Mouse (Mus musculus): ENCODE measurements around the gene Rsph4a. TPM values are rescaled to one million over a fixed set of nuclear protein-coding genes. Genes with fewer than 3 reads are reported as not detected.
"Not testable (repeated sequence)": the region's sequence is repeated elsewhere in the genome, so short reads cannot be mapped to it uniquely, and the experiment has no call there.

The Rsph4a gene
- total RNA-seq (2021), result 1 to 10 TPM; 4.1 TPM

DNA sequence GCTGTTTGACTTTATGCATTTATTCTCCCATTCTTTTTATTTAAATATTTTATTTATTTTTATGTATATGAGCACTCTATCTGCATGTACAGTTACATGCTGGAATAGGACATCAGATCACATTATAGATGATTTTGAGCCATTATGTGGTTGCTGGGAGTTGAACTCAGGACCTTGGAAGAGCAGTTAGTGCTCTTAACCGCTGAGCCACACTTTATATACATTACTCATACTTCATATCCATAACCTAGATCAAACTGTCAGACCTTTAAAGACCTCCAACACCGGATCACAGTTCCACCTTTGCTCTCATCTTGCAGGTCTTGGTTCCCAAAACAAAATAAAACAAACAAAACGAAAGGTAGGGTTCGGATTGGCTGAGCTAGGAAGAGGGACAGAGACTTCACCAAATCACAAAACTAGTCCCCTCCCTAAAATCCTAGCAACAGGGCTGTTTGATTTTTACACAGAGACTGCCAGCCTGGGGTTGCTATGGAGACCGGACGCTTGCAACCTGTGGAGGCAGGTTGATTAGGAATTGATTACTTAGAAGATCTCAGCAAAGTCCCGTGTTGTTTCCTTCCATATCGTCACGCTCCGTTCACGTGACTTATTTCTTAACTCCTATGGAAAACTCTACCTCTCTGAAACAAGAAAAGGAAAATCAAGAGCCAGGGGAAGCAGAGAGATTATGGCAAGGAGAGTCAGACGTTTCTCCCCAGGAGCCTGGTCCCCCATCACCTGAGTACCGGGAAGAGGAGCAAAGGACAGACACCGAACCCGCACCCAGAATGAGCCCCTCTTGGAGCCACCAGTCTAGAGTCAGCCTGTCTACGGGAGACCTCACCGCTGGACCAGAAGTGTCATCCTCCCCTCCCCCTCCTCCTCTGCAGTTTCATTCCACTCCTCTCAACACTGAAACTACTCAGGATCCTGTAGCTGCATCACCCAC, at the start of gene Rsph4a:
Gene Rsph4a (plus strand): TSS at position 582 of the 952 bp plus-strand sequence.
- DNase-seq (ENCODE audit: extremely low spot score in 1 of 2, low spot score in 1 of 2), result peak; percentile 38 to 56

DNA sequence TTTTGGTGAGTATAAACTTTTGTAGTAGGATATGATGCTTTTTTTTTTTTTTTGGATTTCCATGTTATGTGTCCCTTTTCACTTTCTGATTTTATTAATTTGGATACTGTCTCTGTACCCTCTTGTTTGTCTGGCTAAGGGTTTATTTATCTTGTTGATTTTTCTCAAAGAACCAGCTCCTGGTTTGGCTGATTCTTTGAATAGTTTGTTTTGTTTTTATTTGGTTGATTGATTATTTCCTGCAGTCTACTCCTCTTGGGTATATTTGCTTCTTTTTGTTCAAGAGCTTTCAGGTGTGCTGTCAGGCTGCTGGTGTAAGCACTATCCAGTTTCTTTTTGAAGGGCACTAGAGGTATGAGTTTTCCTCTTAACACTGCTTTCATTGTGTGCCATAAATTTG, 47.5 kb upstream of the Rsph4a start, which contains the start of gene Sult3a1:
Gene Sult3a1 (plus strand): TSS at position 301 of the 400 bp plus-strand sequence.
- no peak for DNase-seq (ENCODE audit: extremely low spot score in 1 of 2, low spot score in 1 of 2)

DNA sequence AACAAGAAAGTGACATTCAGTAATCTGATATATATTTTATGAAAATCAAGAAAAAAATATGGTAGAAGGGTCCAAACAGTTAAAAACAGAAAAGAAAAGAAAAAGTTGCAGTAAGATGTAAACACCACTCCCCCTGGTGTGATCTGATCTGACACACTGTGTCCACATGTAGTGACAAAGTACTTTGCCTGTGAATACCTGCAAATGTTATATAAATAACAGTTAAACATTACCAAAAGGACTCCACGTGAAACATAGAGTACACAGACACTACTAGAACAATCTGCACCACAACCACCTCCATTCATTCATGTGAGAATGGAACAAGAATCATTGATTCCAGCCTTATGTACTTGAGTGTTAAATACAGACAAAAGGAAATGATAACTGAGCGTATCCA, 38.9 kb upstream of the Rsph4a start:
- no peak for DNase-seq (ENCODE audit: extremely low spot score in 1 of 2, low spot score in 1 of 2)

DNA sequence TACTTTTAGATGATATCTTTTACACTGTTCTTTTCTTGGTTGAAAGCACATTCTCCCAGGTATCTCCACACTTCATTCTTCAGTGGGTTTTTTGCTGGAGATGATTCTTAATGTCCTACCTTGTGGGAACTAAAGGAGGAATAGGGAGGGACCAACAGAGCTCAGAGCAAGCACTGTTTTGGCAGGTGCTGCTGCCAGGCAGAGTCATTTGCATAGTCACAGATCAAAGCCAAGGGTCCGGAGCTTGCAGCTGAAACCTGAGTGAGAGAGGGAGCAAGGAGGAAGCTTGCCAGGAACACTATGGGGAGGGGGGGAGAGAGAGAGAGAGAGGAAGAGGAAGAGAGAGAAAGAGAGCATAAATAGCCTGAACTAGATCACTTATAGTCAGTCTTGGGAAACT, 34.5 kb upstream of the Rsph4a start:
- DNase-seq (ENCODE audit: extremely low spot score in 1 of 2, low spot score in 1 of 2), result no peak

DNA sequence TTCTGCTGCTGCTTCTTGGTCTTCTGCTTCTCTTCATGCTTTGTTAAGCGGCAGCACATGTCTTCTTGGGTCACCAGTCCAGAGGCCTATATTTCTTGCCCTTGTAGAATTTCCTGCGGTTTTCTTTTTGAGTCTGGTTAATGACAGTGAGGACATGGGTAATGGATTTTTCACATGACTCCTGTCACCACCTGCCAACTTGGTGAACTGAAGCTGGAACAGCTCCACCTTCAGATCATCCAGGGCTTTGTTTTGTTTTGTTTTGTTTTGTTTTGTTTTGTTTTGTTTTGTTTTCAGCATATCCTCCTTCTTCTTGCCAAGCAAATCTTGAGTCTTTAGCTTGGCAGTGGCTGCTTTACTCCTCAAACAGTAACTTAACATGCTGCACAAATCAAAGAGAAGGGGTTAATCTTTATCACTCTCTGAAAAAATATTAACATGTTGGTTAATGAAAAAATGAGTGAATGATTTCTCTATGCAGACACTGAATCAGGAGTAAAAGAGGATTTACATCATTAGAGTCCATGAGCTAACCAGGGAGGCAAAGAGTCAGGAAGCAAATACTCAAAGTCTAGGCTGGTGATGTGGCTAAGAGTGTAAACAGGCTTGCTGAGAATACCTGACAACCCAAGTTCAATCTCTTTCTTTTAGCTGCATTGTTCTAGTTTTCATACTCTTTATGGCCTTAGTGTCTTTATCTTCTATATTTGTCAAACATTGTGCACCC, 32.1 kb upstream of the Rsph4a start:
- no peak for DNase-seq (ENCODE audit: extremely low spot score in 1 of 2, low spot score in 1 of 2)

DNA sequence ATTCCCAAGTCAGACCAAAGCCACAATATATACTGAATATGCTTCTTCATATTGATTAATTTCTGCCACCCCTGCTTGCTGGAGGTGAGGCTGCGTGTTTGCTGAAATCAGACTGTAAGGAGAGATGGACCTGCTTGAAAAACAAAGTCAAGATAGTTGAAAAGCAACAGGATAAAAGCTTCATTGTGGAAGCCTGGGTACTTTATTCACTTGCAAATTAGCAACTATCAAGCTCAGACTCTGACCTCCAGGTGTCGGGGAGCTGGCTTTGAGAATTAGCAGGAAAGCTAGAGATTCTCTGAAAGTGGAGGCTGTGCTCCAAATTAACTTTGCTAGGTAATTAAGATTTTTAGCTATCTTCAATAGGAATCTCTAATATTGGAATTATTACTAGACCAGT, 22.5 kb upstream of the Rsph4a start:
- not testable (repeated sequence) for DNase-seq (ENCODE audit: extremely low spot score in 1 of 2, low spot score in 1 of 2)

DNA sequence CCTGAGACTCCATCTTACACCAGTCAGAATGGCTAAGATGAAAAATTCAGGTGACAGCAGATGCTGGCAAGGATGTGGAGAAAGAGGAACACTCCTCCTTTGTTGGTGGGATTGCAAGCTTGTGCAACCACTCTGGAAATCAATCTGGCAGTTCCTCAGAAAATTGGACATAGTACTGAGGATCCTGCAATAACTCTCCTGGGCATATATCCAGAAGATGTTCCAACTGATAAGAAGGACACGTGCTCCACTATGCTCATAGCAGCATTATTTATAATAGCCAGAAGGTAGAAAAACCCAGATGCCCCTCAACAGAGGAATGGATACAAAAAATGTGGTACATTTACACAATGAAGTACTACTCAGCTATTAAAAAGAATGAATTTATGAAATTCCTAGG, 3.4 kb upstream of the Rsph4a start:
- DNase-seq (ENCODE audit: extremely low spot score in 1 of 2, low spot score in 1 of 2), result not testable (repeated sequence)

DNA sequence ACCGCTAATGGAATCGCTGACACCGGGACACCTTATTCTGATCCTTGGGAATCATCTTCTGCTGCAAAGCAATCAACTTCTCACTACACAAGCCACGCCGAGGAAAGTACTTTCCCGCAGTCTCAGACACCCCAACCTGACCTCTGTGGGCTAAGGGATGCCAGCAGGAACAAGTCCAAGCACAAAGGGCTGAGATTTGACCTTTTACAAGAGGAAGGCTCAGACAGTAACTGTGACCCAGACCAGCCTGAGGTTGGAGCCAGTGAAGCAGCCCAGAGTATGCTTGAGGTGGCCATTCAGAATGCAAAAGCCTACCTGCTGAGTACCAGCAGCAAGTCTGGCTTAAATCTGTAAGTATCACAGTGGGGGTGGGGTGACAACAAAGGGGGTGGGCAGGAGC, 578 bp downstream of the Rsph4a start:
- DNase-seq (ENCODE audit: extremely low spot score in 1 of 2, low spot score in 1 of 2), result no peak

DNA sequence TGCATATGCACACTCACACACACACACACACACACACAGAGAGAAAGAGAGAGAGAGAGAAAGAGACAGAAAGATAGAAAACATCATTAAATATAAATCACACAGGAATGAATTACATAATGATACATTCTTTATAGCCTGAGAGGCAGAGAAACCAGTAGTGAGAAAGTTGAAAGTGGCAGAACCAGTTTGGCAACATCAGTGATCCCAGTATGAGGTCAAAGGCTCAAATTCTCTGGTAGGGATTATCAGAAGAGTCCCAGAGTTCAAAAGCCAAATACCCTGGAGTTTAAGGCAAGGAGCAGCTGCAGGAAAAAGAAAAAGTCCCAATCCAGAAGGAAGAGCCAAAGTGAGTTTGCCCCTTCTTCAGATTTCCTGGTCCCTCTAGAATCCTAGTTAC, 35.8 kb downstream of the Rsph4a start:
- DNase-seq (ENCODE audit: extremely low spot score in 1 of 2, low spot score in 1 of 2), result no peak

DNA sequence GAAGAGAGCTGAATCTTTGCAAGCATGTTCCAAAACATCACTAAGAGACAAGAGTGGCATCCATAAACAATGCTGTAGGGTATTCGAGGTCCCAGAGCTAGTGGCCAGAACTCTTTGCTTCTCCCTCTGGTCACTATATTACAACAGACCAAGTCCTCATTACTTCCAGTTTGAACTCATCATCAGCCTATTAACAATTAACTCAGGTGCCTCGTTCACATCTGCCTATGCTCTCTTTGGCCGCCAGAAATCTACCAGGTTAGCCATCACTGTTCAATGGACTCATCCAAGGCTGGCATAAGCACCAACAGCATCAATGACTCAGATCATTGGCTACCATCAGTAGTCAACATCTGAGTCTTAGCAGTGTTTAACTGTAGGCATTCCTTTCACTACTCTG, 40.5 kb downstream of the Rsph4a start:
- no peak for DNase-seq (ENCODE audit: extremely low spot score in 1 of 2, low spot score in 1 of 2)

DNA sequence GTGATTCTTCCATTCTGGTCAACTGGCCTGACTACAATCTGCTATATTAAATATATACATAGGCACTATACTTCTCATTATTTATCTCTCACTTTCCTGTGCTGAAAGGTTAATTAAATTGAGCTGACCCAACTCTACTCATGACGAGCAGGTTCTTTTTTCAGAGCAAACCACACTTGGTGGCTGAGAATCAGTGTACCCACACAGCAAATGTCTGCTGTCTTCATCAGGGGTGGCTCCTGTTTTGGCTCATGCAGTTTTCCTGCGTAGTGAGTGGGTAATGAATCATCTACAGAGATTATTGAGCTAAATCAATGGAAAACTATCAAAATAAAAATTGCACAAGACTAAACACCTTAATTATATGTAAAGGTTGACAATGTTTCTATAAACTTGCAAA, 41.4 kb downstream of the Rsph4a start:
- DNase-seq (ENCODE audit: extremely low spot score in 1 of 2, low spot score in 1 of 2), result no peak

DNA sequence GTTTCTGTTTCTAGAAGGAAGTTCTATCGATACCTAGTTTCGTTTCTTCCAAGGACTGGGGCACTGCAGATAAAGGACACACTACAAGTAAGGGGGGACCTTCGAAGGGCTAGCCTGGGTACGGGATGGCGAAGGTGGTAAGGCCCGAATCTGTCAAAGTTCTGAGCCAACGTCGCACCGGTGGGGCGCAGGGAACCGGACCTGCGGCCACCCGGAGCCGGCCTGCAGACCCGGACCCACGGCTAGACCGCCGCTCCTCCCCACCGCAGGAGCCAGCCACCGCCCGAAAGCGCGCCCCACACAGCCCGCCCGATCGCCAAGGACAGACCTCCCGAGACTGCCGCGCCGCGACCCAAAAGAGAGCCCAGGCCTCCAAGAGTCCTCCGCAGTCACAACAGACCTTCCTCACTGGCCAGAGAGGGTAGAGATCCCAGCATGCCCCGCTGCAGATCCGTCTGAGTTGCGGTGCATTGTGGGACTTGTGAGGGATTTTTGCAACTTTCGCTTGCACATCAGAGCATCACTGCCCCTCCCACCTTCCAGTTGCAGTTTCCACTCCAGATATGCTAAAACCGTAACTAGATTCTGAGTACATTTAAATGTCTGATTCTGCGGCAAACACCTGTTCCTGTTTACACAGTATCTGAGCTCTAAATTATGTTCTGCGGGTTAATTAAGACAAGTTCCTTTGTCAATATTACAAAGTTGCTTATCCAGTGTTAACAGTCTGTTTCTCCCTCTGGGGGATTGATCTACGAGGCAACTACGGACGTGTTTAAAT, 46.1 kb downstream of the Rsph4a start, which contains the start of gene Zup1:
Gene Zup1 (minus strand): TSS at position 467 of the 781 bp plus-strand sequence.
- DNase-seq (ENCODE audit: extremely low spot score in 1 of 2, low spot score in 1 of 2), result peak; percentile 55 to 70

DNA sequence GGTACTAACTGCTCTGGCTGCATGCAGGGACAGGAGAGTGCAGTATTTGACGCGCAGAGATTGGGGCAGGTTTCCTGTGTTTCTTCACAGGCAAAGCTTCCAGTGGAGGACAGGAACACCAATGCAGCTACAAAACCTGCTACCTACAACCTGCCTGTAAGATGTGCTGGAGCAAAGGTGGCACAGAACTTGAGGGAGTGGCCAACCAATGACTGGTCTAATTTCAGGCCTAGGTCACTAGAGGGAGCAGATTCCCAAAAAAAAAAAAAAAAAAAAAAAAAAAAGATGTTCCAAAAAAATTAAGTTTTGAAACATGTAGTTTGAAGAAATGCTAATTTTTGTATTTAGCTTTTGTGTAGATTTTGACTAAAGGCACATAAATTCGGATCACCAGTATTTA, 47.6 kb downstream of the Rsph4a start:
- no peak for DNase-seq (ENCODE audit: extremely low spot score in 1 of 2, low spot score in 1 of 2)

Other genes starting within 250 kb of the Rsph4a start
- gene Sult3a2, start 118.4 kb upstream of the Rsph4a start, total RNA-seq (2021), result 1 to 10 TPM in 1 of 2 experiments, under 1 TPM in 1; 0.40 to 1.4 TPM
- gene Sult3a1, start 47.4 kb upstream of the Rsph4a start, total RNA-seq (2021), result not detected
- 10 to 100 TPM; 12.3 to 12.9 TPM for gene Zup1, start 46.2 kb downstream of the Rsph4a start, total RNA-seq (2021)
- gene Rwdd1, start 114.5 kb downstream of the Rsph4a start, total RNA-seq (2021), result 100 to 1,000 TPM in 1 of 2 experiments, 10 to 100 TPM in 1; 88.4 to 105 TPM
- not detected for gene Trappc3l, start 132.5 kb downstream of the Rsph4a start, total RNA-seq (2021)
- not detected for gene Calhm4, start 139.2 kb downstream of the Rsph4a start, total RNA-seq (2021)
- gene Calhm5, start 191.4 kb downstream of the Rsph4a start, total RNA-seq (2021), result 1 to 10 TPM; 3.8 TPM
- gene Calhm6, start 222.9 kb downstream of the Rsph4a start, total RNA-seq (2021), result under 1 TPM; 0.25 to 0.56 TPM

Data from layer of hippocampus, postnatal 25 days (tissue).